Mouse (Mus musculus) naive thymus-derived CD4-positive, alpha-beta T cell, adult 2 months (primary cell): Measurements from ENCODE around the gene Gm28044.
"Not testable (repeated sequence)": the region's sequence is repeated elsewhere in the genome, so short reads cannot be mapped to it uniquely, and the experiment has no call there.

ENCODE experiments used
- DNase-seq: peaks from one replicate; pipeline ENCODE4 v3.0.0-alpha.2; 2011; ENCODE audit warnings: low read depth

The Gm28044 gene

GRCm38 (mm10) chr13:67360131-67360744, at the start of gene Gm28044, which contains the start of gene Zfp953:
Gene Gm28044 (minus strand): TSS chr13:67360536.
Gene Zfp953 (minus strand): TSS chr13:67360605.
- peak; percentile 93 for DNase-seq

GRCm38 (mm10) chr13:67399183-67399903, 39.0 kb upstream of the Gm28044 start, which contains the start of gene Zfp429:
Gene Zfp429 (minus strand): TSS chr13:67399819.
- peak; percentile 85 for DNase-seq

GRCm38 (mm10) chr13:67376255-67376654, 15.9 kb upstream of the Gm28044 start:
- not testable (repeated sequence) for DNase-seq

- DNase-seq: peak; percentile 88
Measured at GRCm38 (mm10) chr13:67375050-67375911, 14.9 kb upstream of the Gm28044 start, which contains the start of the genes Gm28041 and Zfp456. Gene Gm28041 (minus strand): TSS chr13:67375733. Gene Zfp456 (minus strand): TSS chr13:67375810.

GRCm38 (mm10) chr13:67351854-67352253, 8.5 kb downstream of the Gm28044 start:
- DNase-seq: no peak

- no peak for DNase-seq
Measured at GRCm38 (mm10) chr13:67343422-67343821, 16.9 kb downstream of the Gm28044 start.

- no peak for DNase-seq
Measured at GRCm38 (mm10) chr13:67332877-67333276, 27.5 kb downstream of the Gm28044 start.

GRCm38 (mm10) chr13:67332019-67332724, 28.2 kb downstream of the Gm28044 start, which contains the start of gene Zfp595:
Gene Zfp595 (minus strand): TSS chr13:67332570.
- DNase-seq: peak; percentile 92

GRCm38 (mm10) chr13:67306718-67307117, 53.6 kb downstream of the Gm28044 start:
- DNase-seq: no peak

GRCm38 (mm10) chr13:67305822-67306672, 54.3 kb downstream of the Gm28044 start, which contains the start of gene Zfp457:
Gene Zfp457 (minus strand): TSS chr13:67306485.
- DNase-seq: peak; percentile 92

- no peak for DNase-seq
Measured at GRCm38 (mm10) chr13:67278314-67278713, 82.0 kb downstream of the Gm28044 start, which contains the start of gene Zfp458. Gene Zfp458 (minus strand): TSS chr13:67278466.

GRCm38 (mm10) chr13:67269383-67270065, 90.8 kb downstream of the Gm28044 start:
- peak; percentile 15 for DNase-seq

- peak; percentile 90 for DNase-seq
Measured at GRCm38 (mm10) chr13:67268568-67269369, 91.6 kb downstream of the Gm28044 start.
